Mouse (Mus musculus) gastrocnemius, postnatal 14 days (tissue): ENCODE measurements around the gene Pdik1l. TPM values are rescaled to one million over a fixed set of nuclear protein-coding genes. Genes with fewer than 3 reads are reported as not detected.

ENCODE experiments used
- DNase-seq: peaks from one replicate; pipeline ENCODE4 v3.0.0; 2021; ENCODE audit warnings: mixed read lengths
- intact Hi-C: fragments of 180-260 bp; cut with DNase I; formaldehyde crosslinking; loops from one replicate; pipeline ENCODE4 v1.15.1; 2025; ENCODE audit warnings: low total_unique reads
- long read RNA-seq, 2 experiments: library from polyadenylated mRNA; stranded (forward); transcript quantifications; one replicate each; pipeline ENCODE4 v2.0.0; 2021
- total RNA-seq, 2 experiments: library from RNA; stranded (reverse); gene quantifications; 2 replicates each; pipeline ENCODE4 v1.2.3; 2021

The Pdik1l gene
- total RNA-seq: 1 to 10 TPM; 4.8 to 5.3 TPM
- long read RNA-seq, experiment 1, partial matches to known transcripts: 0 of 1 reads
- long read RNA-seq, experiment 1, other reads (novel, unspliced or antisense): 1 of 1 reads
- long read RNA-seq, experiment 2, full-length matches to known transcripts: 4 of 4 reads
- long read RNA-seq, experiment 2, partial matches to known transcripts: 0 of 4 reads
- long read RNA-seq, experiment 2, other reads (novel, unspliced or antisense): 0 of 4 reads

DNA sequence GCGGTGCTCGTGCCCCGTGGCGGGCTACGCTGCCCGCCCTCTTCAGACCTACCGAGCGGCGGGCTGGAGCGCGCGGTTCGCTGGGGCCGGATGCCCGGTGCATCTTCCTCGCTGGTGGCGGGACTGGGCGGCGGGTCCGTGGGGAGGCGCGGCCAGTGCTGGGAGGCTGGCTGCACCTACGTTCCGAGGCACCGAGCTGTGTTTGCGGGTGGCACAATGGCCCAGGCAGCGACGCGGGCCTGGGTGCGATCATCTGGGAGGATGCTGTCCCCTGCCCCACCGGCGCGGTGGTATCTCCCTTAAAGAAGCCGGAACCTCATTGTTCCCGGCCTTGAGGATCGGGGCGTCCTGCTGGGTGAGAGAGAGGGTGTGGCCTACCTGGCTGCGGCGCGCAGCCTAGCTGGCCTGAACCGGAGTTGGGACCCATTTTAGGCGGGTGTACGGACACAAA is at the start of gene Pdik1l:
Gene Pdik1l (minus strand): TSS at position 321 of the 451 bp plus-strand sequence.
- intact Hi-C loops: no loop called here
- DNase-seq: peak; percentile 72

- intact Hi-C loops: no loop called here
- DNase-seq: no peak
Observed at GRCm38 (mm10) chr4:134330281-134330680, 42.6 kb upstream of the Pdik1l start.

DNA sequence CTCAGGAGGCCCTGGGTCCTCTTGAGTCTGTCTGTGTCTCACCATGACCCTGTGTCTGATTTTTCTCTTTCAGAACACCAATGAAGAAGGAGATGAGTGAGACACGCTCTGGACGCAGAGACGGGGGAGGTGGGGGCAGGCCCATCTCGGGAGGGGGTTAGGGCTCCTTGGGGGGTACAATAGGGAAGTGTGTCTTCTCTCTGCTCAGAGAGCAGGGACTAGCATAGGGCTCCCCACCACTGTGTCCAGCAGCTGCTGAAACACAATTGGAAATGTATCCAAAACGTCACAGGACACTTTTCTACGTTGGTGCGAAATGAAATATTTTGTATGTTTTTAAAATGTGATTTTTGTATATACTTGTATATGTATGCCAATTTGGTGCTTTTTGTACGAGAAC is 41.1 kb upstream of the Pdik1l start:
- intact Hi-C loops: no loop called here

GRCm38 (mm10) chr4:134328151-134328550 is 40.5 kb upstream of the Pdik1l start:
- intact Hi-C loops: no loop called here
- DNase-seq: no peak

More for the DNA sequence above, 41.1 kb upstream of the Pdik1l start:
- no peak for DNase-seq

DNA sequence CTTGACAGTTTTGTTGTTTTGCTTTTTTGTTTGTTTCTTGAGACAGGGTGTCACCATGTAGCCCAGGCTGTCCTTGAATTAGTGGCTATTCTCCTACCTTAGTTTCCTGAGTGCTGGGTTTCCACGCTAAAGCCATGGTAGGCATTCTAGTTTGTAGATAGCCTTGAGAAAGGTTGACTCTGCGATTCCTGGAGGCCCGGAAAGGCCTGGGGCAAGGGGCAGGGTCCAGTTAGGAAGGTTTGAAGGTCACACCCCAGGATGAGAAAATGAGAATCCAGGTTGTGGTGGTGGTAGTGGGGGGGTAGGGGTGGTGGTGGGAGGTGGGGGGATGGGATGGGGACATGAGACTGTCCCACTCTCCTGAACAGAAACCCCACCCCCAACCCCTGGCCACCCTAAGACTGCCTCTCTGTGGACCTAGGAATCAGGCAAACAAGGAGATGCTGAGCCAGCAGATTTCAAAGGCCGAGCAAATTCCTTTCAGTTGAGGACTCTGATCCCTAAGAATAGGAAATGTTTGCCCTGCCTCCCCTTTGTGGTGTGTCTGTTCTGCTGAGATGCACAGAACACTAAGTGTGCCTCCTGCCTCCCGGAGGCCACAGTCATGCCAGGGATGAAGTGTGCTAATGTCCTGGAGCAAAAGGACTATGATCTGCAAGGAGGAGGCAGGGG is 39.3 kb upstream of the Pdik1l start:
- no peak for DNase-seq
- intact Hi-C loops: no loop called here

GRCm38 (mm10) chr4:134324655-134325054 is 37.0 kb upstream of the Pdik1l start:
- no peak for DNase-seq
- intact Hi-C loops: no loop called here

DNA sequence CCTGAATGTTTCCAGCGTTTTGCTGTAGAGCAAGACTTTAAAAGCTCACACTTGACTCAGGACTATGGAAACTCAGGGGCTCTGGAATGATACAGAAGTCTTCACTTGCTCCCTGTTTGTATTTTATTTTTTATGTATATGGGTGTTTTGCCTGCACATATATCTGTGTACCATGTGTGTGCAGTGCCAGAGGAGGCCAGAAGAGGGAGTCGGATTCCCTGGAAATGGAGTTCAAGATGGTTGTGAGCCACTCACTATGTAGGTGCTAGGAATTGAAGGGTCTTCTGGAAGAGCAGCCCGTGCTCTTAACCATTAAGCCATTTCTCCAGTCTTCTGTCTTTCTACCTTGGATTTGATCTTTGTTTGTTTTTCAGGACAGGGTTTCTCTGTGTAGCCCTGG is 33.8 kb upstream of the Pdik1l start:
- intact Hi-C loops: no loop called here

GRCm38 (mm10) chr4:134319674-134320073 is 32.0 kb upstream of the Pdik1l start:
- intact Hi-C loops: no loop called here
- no peak for DNase-seq

More for the DNA sequence above, 33.8 kb upstream of the Pdik1l start:
- DNase-seq: no peak

DNA sequence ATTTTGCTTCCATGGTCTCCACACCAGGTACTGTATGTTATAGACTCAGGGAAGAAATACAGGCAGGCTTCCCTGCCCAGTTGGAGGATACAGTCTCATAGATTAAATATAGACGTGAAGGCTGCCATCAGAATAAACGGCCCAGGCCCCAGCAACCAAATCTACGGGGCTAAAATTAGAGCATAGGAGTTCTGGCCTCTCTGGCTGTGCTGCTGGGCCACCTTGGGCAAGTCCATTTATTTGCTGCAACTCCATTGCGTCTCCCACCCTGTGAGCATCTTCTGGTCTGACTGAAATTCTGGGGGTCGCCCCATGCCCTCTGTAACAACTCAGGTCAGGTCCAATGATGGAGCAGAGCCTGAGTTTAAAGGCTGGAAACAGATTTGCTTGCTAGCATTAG is 31.4 kb upstream of the Pdik1l start:
- no peak for DNase-seq
- intact Hi-C loops: no loop called here

- intact Hi-C loops: no loop called here
- DNase-seq: peak; percentile 53
Observed at GRCm38 (mm10) chr4:134316390-134316789, 28.7 kb upstream of the Pdik1l start.

DNA sequence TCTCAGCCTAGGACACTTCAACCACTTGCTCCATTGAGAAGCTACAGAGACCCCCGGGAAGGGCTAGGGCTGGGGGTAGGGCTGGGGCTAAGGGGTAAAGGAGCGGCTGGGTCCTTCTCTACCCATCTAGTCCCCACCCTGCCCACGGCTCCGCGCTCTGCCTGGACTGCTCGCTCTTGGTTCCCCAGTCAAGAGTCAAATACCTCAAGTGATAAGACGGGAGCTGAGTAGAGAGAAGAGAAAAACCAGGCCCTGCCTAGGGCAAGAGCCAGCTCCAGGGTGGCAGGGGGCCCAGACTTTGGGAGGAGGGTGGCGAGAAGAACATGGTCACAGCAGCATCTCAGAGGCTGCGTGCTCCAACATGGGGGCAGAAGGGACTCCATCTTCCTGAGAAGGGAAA is 27.8 kb upstream of the Pdik1l start:
- intact Hi-C loops: no loop called here
- no peak for DNase-seq

DNA sequence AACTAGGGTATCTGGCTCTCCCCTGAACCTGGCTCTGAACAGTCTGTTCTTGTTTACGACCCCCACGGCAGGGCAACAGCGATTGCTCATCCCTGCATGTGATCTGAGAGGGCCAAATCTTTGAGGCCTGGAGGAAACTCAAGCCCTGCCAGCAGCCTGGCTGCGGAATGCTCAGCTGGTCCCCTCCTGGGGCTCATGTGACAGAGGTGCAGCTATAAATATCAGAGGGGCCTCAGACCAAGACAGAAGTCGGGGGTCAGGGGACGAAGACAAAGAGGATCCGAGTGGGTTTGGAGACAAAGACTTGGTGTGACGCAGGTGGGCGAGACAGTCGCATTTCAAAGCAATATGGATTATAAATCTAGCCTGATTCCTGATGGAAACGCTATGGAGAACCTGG is 27.2 kb upstream of the Pdik1l start, which contains the start of gene Trim63:
Gene Trim63 (plus strand): TSS at position 245 of the 400 bp plus-strand sequence.
- DNase-seq: peak; percentile 64
- intact Hi-C loops: no loop called here

- intact Hi-C loops: no loop called here
- DNase-seq: no peak
Observed at GRCm38 (mm10) chr4:134314081-134314655, 26.5 kb upstream of the Pdik1l start.

DNA sequence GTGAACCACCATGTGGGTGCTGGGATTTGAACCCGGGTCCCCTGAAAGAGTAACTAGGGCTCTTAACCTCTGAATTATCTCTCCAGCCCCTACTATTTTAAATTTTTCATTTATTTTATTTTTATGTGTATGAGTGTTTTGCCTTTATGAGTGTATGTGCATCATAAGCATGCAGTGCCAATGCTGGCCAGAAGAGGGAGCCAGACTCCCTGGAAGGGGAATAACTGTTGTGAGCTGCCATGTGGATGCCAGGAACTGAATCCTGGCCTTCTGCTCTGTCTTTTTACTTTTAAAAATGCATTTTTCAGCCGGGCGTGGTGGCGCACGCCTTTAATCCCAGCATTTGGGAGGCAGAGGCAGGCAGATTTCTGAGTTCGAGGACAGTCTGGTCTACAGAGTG is 25.2 kb upstream of the Pdik1l start:
- no peak for DNase-seq

GRCm38 (mm10) chr4:134312341-134312740 is 24.6 kb upstream of the Pdik1l start:
- intact Hi-C loops: no loop called here
- DNase-seq: no peak

More for the DNA sequence above, 25.2 kb upstream of the Pdik1l start:
- intact Hi-C loops: no loop called here

GRCm38 (mm10) chr4:134311784-134312183 is 24.1 kb upstream of the Pdik1l start:
- intact Hi-C loops: no loop called here
- peak; percentile 45 for DNase-seq

DNA sequence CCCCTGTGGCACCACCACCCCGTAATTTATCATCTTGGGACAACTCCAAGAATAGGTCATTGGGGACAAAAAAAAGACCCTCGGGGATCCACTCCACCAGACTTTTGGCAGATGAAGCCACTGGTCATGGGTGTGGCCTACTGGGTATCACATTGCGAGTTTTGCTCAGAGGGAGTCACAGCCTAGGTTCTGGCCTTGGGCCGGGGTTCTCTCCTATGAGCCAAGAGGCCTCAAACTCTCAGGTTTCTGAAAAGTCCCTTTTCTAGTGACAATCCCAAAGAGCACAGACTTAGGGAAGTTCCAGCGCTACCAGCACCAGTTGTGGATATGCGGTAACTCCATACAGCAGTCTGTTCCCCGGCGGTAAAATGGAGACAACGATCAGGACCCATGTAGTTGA is 23.0 kb upstream of the Pdik1l start:
- intact Hi-C loops: no loop called here
- DNase-seq: no peak

DNA sequence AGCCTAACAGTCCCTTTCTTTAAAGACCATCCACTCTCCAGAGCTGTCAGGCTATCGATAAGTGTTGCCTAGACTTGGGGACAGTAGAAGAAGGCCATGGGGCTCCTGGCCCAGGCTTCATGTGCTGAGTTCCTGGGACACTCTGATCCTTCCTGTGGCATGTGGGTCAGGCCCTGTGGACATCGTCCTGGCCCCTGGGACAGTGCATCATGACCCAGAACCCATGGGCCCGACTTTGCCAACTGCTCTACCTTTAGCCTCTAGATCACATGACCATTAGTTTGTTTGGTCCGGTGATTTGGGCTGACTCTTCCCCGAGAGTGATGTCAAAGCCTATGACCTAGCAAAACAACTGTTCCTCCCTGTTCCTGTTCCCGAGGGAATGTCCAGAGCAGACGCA is 22.4 kb upstream of the Pdik1l start:
- DNase-seq: no peak

DNA sequence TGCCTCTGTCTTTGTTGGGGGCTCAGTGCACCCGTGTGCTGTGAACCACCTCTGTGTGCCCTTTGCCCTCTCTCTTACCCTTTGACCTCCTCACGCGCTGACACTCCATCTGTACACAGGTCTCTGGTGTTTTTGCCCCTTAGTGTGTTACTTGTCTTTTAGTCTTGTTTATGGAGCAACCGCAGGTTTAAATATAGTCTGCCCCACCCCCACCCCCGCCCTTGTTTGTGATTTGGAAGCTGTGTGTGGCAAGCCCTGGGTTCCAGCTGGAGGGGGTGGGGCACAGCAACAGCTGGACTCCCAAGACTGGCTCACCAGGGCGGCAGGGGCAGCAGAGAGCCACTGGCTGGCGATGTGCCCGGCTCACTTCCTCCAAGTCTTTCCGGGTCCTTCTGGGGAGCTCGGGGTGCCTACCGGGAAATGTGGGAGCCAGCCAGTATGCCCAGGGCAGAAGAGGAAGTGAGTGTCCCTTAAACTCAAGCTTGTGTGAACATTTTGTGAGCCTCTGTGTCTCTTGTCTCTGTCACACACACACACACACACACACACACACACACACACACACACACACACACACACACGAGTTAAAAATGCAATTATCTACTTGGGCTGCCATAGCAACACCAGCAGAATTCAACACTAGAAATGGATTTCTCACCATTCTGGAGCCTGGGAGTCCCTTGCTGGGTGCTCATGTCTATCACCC is 19.8 kb upstream of the Pdik1l start:
- intact Hi-C loops: no loop called here
- DNase-seq: peak; percentile 86

More for the DNA sequence above, 22.4 kb upstream of the Pdik1l start:
- intact Hi-C loops: no loop called here

- DNase-seq: no peak
- intact Hi-C loops: no loop called here
Observed at GRCm38 (mm10) chr4:134306963-134307362, 19.3 kb upstream of the Pdik1l start.
